Mouse (Mus musculus): ENCODE measurements at regions not wholly inside any gene's neighbourhood (a gene's known extent, or its start where the extent isn't known, plus 50 kb on each side); places are given as distances from the start of the nearest gene placed in this dataset.
"Not testable (repeated sequence)": the region's sequence is repeated elsewhere in the genome, so short reads cannot be mapped to it uniquely, and the experiment has no call there.

GRCm38 (mm10) chr13:45130516-45131249 is 52.2 kb downstream of the Gm9817 start:
- Histone ChIP-seq H3K27me3 (replicated peaks; ENCODE audit: low read depth, poor library complexity, severe bottlenecking) (no peaks in the 10 kb centered on the region), H3K9me3 (no peaks in the 10 kb centered on the region), H3K4me1 (no peaks in the 10 kb centered on the region), H3K4me3 (no peak overlapping the region), H3K36me3 (replicated peaks) (no peaks in the 10 kb centered on the region), H3K27ac (replicated peaks) (no peak overlapping the region)
- 84% methylated on average over 4 of the region's 4 CpGs for WGBS
- DNase-seq (ENCODE audit: low spot score): no peak

GRCm38 (mm10) chr13:45140616-45141015 is 62.1 kb downstream of the Gm9817 start:
- no peak overlapping the region for H3K27ac ChIP-seq (replicated peaks)
- WGBS: 89% methylated on average over 2 of the region's 2 CpGs
- DNase-seq (ENCODE audit: low spot score): no peak
- H3K27me3 ChIP-seq (replicated peaks; ENCODE audit: low read depth, poor library complexity, severe bottlenecking): no peaks in the 10 kb centered on the region
- H3K4me3 ChIP-seq: no peak overlapping the region
- H3K9me3 ChIP-seq: no peaks in the 10 kb centered on the region
- H3K36me3 ChIP-seq (replicated peaks): no peaks in the 10 kb centered on the region
- no peaks in the 10 kb centered on the region for H3K4me1 ChIP-seq

- Histone ChIP-seq H3K4me3 (no peak overlapping the region), H3K27ac (replicated peaks) (no peak overlapping the region), H3K4me1 (no peaks in the 10 kb centered on the region), H3K27me3 (replicated peaks; ENCODE audit: low read depth, poor library complexity, severe bottlenecking) (no peaks in the 10 kb centered on the region), H3K9me3 (no peaks in the 10 kb centered on the region), H3K36me3 (replicated peaks) (no peaks in the 10 kb centered on the region)
- DNase-seq (ENCODE audit: low spot score): no peak
- WGBS: 84% methylated on average over 6 of the region's 6 CpGs
Measured at GRCm38 (mm10) chr13:45145129-45145528, 66.6 kb downstream of the Gm9817 start.

- Histone ChIP-seq H3K4me1 (no peaks in the 10 kb centered on the region), H3K27ac (replicated peaks) (no peak overlapping the region), H3K4me3 (no peak overlapping the region), H3K36me3 (replicated peaks) (no peaks in the 10 kb centered on the region), H3K27me3 (replicated peaks; ENCODE audit: low read depth, poor library complexity, severe bottlenecking) (0 out of 2 replicates have a peak, but pooled peaks cover 6% of the 10 kb centered on the region), H3K9me3 (no peaks in the 10 kb centered on the region)
- DNase-seq (ENCODE audit: low spot score): peak; percentile 12
- 65% methylated on average over 3 of the region's 3 CpGs for WGBS
Measured at GRCm38 (mm10) chr13:45156223-45156622, 77.7 kb downstream of the Gm9817 start.

GRCm38 (mm10) chr13:45156982-45157381 is 78.5 kb downstream of the Gm9817 start:
- no peak overlapping the region for H3K4me3 ChIP-seq
- no peak for DNase-seq (ENCODE audit: low spot score)

GRCm38 (mm10) chr13:45160281-45160680 is 81.8 kb downstream of the Gm9817 start:
- DNase-seq (ENCODE audit: low spot score): no peak
- H3K27ac ChIP-seq (replicated peaks): no peak overlapping the region
- H3K27me3 ChIP-seq (replicated peaks; ENCODE audit: low read depth, poor library complexity, severe bottlenecking): peaks cover 6% of the 10 kb centered on the region; the same call in 1 of the 2 replicates
- 86% methylated on average over 5 of the region's 5 CpGs for WGBS
- no peak overlapping the region for H3K4me3 ChIP-seq
- peaks cover 8% of the 10 kb centered on the region; the same call in 1 of the 2 replicates for H3K4me1 ChIP-seq
- H3K36me3 ChIP-seq (replicated peaks): no peaks in the 10 kb centered on the region
- H3K9me3 ChIP-seq: no peaks in the 10 kb centered on the region

More at GRCm38 (mm10) chr13:45156982-45157381, 78.5 kb downstream of the Gm9817 start:
- no peaks in the 10 kb centered on the region for H3K9me3 ChIP-seq
- peaks cover 10% of the 10 kb centered on the region; the same call in 1 of the 2 replicates for H3K27me3 ChIP-seq (replicated peaks; ENCODE audit: low read depth, poor library complexity, severe bottlenecking)
- 83% methylated on average over 2 of the region's 2 CpGs for WGBS
- no peaks in the 10 kb centered on the region for H3K4me1 ChIP-seq
- H3K27ac ChIP-seq (replicated peaks): no peak overlapping the region
- no peaks in the 10 kb centered on the region for H3K36me3 ChIP-seq (replicated peaks)

GRCm38 (mm10) chr13:45164001-45164778 is 85.7 kb downstream of the Gm9817 start:
- Histone ChIP-seq H3K27me3 (replicated peaks; ENCODE audit: low read depth, poor library complexity, severe bottlenecking) (peaks cover 6% of the 10 kb centered on the region; the same call in 1 of the 2 replicates), H3K9me3 (no peaks in the 10 kb centered on the region), H3K27ac (replicated peaks) (no peak overlapping the region), H3K4me1 (peaks cover 8% of the 10 kb centered on the region; the same call in 1 of the 2 replicates), H3K36me3 (replicated peaks) (no peaks in the 10 kb centered on the region), H3K4me3 (no peak overlapping the region)
- no peak for DNase-seq (ENCODE audit: low spot score)
- 46% methylated on average over 6 of the region's 6 CpGs for WGBS

GRCm38 (mm10) chr13:45165159-45165558 is 86.7 kb downstream of the Gm9817 start:
- Histone ChIP-seq H3K4me3 (no peak overlapping the region), H3K36me3 (replicated peaks) (no peaks in the 10 kb centered on the region), H3K9me3 (no peaks in the 10 kb centered on the region), H3K4me1 (peaks cover 8% of the 10 kb centered on the region; the same call in 1 of the 2 replicates), H3K27ac (replicated peaks) (no peak overlapping the region), H3K27me3 (replicated peaks; ENCODE audit: low read depth, poor library complexity, severe bottlenecking) (peaks cover 6% of the 10 kb centered on the region; the same call in 1 of the 2 replicates)
- DNase-seq (ENCODE audit: low spot score): no peak
- 84% methylated on average over 3 of the region's 3 CpGs for WGBS

GRCm38 (mm10) chr13:45169716-45170115 is 91.2 kb downstream of the Gm9817 start:
- H3K4me1 ChIP-seq: no peaks in the 10 kb centered on the region
- H3K9me3 ChIP-seq: peaks cover 10% of the 10 kb centered on the region; the same call in 1 of the 2 replicates
- no peak overlapping the region for H3K4me3 ChIP-seq
- H3K27me3 ChIP-seq (replicated peaks; ENCODE audit: low read depth, poor library complexity, severe bottlenecking): no peaks in the 10 kb centered on the region
- H3K36me3 ChIP-seq (replicated peaks): no peaks in the 10 kb centered on the region
- no peak for DNase-seq (ENCODE audit: low spot score)
- H3K27ac ChIP-seq (replicated peaks): no peak overlapping the region

- H3K36me3 ChIP-seq (replicated peaks): no peaks in the 10 kb centered on the region
- no peak for DNase-seq (ENCODE audit: low spot score)
- H3K27me3 ChIP-seq (replicated peaks; ENCODE audit: low read depth, poor library complexity, severe bottlenecking): no peaks in the 10 kb centered on the region
- H3K27ac ChIP-seq (replicated peaks): no peak overlapping the region
- no peaks in the 10 kb centered on the region for H3K4me1 ChIP-seq
- H3K9me3 ChIP-seq: peaks cover 10% of the 10 kb centered on the region; the same call in 1 of the 2 replicates
- 91% methylated on average over 9 of the region's 9 CpGs for WGBS
- no peak overlapping the region for H3K4me3 ChIP-seq
Measured at GRCm38 (mm10) chr13:45173139-45173538, 94.6 kb downstream of the Gm9817 start.

- not testable (repeated sequence) for H3K27ac ChIP-seq (replicated peaks); H3K4me3 ChIP-seq; H3K4me1 ChIP-seq; DNase-seq (ENCODE audit: low spot score); H3K9me3 ChIP-seq; H3K36me3 ChIP-seq (replicated peaks); H3K27me3 ChIP-seq (replicated peaks; ENCODE audit: low read depth, poor library complexity, severe bottlenecking)
- 85% methylated on average over 3 of the region's 3 CpGs for WGBS
Measured at GRCm38 (mm10) chr13:45175711-45176205, 97.3 kb downstream of the Gm9817 start.

- H3K36me3 ChIP-seq (replicated peaks): no peaks in the 10 kb centered on the region
- no peaks in the 10 kb centered on the region for H3K9me3 ChIP-seq
- no peaks in the 10 kb centered on the region for H3K4me1 ChIP-seq
- H3K27ac ChIP-seq (replicated peaks): no peak overlapping the region
- no peak for DNase-seq (ENCODE audit: low spot score)
- H3K27me3 ChIP-seq (replicated peaks; ENCODE audit: low read depth, poor library complexity, severe bottlenecking): no peaks in the 10 kb centered on the region
- no peak overlapping the region for H3K4me3 ChIP-seq
- 96% methylated on average over 1 of the region's 1 CpGs for WGBS
Measured at GRCm38 (mm10) chr13:45181529-45182230, 103.2 kb downstream of the Gm9817 start.

All from embryonic facial prominence, embryonic 10.5 days (tissue).